Mouse (Mus musculus) frontal cortex, postnatal 25 days (tissue): Measurements from ENCODE around the gene Sox8.

Experiments
- DNase-seq, 2 experiments: peaks; one replicate each; pipeline ENCODE4 v3.0.0; 2022; ENCODE audit warnings: low spot score in 2 of 2

Gene Sox8

GRCm38 (mm10) chr17:25570648-25571452 is at the start of gene Sox8:
Gene Sox8 (minus strand): TSS chr17:25570686.
- DNase-seq = peak; percentile 84 to 87

- no peak for DNase-seq
These were observed 48.1 kb upstream of the Sox8 start for GRCm38 (mm10) chr17:25618508-25619056.

- DNase-seq = no peak
These were observed 44.4 kb upstream of the Sox8 start for GRCm38 (mm10) chr17:25614723-25615510.

GRCm38 (mm10) chr17:25613323-25613722 is 42.8 kb upstream of the Sox8 start:
- DNase-seq = no peak

GRCm38 (mm10) chr17:25612537-25612936 is 42.1 kb upstream of the Sox8 start:
- DNase-seq = no peak

GRCm38 (mm10) chr17:25610151-25610550 is 39.7 kb upstream of the Sox8 start:
- DNase-seq = no peak

- DNase-seq = no peak
These were observed 39.0 kb upstream of the Sox8 start for GRCm38 (mm10) chr17:25609506-25609828.

GRCm38 (mm10) chr17:25608821-25609505 is 38.5 kb upstream of the Sox8 start:
- no peak for DNase-seq

GRCm38 (mm10) chr17:25608137-25608785 is 37.8 kb upstream of the Sox8 start:
- peak in 1 of 2 experiments; percentile 25 for DNase-seq

GRCm38 (mm10) chr17:25604234-25604633 is 33.7 kb upstream of the Sox8 start:
- no peak for DNase-seq

- no peak for DNase-seq
These were observed 31.9 kb upstream of the Sox8 start for GRCm38 (mm10) chr17:25602366-25602765.

GRCm38 (mm10) chr17:25597537-25597936 is 27.1 kb upstream of the Sox8 start:
- no peak for DNase-seq

GRCm38 (mm10) chr17:25595495-25595894 is 25.0 kb upstream of the Sox8 start:
- DNase-seq = no peak

GRCm38 (mm10) chr17:25593411-25594261 is 23.1 kb upstream of the Sox8 start:
- no peak for DNase-seq

GRCm38 (mm10) chr17:25592336-25592735 is 21.9 kb upstream of the Sox8 start:
- no peak for DNase-seq

GRCm38 (mm10) chr17:25590985-25591384 is 20.5 kb upstream of the Sox8 start:
- no peak for DNase-seq

GRCm38 (mm10) chr17:25590068-25590467 is 19.6 kb upstream of the Sox8 start:
- no peak for DNase-seq

GRCm38 (mm10) chr17:25584646-25585045 is 14.2 kb upstream of the Sox8 start:
- DNase-seq = no peak

GRCm38 (mm10) chr17:25583858-25584257 is 13.4 kb upstream of the Sox8 start:
- DNase-seq = no peak

- no peak for DNase-seq
These were observed 12.6 kb upstream of the Sox8 start for GRCm38 (mm10) chr17:25583099-25583498.

- DNase-seq = no peak
These were observed 11.6 kb upstream of the Sox8 start for GRCm38 (mm10) chr17:25582076-25582475.
